Mouse (Mus musculus): Measurements from ENCODE around the gene Trpc5.

DNA sequence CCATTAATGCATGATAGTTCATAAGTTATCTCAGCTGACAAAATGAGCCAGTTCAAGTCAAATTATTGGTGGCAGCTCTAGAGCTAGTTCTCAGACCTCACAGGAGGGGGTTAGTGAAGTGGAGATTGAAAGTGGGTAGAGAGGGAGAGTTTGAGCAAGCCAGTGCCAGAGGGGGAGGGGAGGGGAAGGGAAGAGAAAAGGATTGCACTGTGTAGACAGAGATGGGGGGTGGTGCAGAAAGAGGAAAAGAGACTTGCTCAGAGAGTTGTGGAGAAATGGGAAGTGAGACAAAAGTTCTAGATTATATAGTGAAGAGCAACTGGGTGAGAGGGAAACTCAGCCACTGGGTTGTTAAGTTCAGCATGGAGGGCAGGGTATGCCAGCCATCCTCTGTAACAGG is 349.6 kb downstream of the Trpc5 start:
- TF ChIP-seq CTCF (conservative IDR thresholded peaks at IDR 0.05; ENCODE audit: insufficient read depth, insufficient read length, low read depth, low read length) (no peak), POLR2A (IDR thresholded peaks at IDR 0.05; ENCODE audit: low read depth, low read length) (no peak)

All from kidney, adult 2 months (tissue).